Mouse (Mus musculus): ENCODE data around the gene Ndnf.

DNA sequence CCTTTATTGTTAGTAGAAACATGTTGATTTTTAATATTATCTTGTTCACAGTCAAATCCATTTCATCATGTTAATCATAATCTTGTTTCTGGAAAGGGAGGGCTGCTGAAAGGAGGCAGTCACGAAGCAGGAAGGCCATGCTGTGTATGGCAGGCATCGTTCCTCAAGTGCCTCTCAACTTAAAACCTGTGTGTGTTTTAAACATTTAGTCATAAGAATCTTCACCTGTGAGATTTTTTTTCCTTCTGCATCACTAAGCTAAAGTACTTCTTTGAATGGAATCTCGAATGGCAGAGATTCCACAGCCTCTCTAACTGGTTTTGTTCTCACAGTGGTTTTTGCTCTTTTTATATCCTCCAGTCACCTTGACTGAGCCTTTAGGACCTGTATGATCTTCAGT, 25.0 kb upstream of the Ndnf start:
- TF ChIP-seq TAL1 (IDR thresholded peaks at IDR 0.05; ENCODE audit: low read length) (no peak), GATA1 (IDR thresholded peaks at IDR 0.05; ENCODE audit: low read length) (no peak)

Measured in erythroblast, embryonic 14.5 days (primary cell).